Mouse (Mus musculus) right cerebral cortex, postnatal 10 days (tissue): ENCODE results near the gene Mrps35.

Source experiments
- DNase-seq, 2 experiments: peaks; one replicate each; pipeline ENCODE4 v3.0.0; 2021; ENCODE audit warnings: low spot score in 2 of 2

Gene Mrps35

GRCm38 (mm10) chr6:147042291-147043290, at the start of gene Mrps35:
Mrps35 (plus strand) TSS chr6:147042764.
- peak; percentile 94 to 95 for DNase-seq

GRCm38 (mm10) chr6:146994236-146994635, 48.3 kb upstream of the Mrps35 start:
- peak; percentile 68 to 83 for DNase-seq

GRCm38 (mm10) chr6:146995391-146995790, 47.2 kb upstream of the Mrps35 start:
- no peak for DNase-seq

GRCm38 (mm10) chr6:146995878-146996277, 46.7 kb upstream of the Mrps35 start:
- no peak for DNase-seq

- no peak for DNase-seq
These were observed 45.6 kb upstream of the Mrps35 start for GRCm38 (mm10) chr6:146997006-146997405.

- no peak for DNase-seq
These were observed 43.9 kb upstream of the Mrps35 start for GRCm38 (mm10) chr6:146998710-146999109.

- DNase-seq: no peak
These were observed 43.3 kb upstream of the Mrps35 start for GRCm38 (mm10) chr6:146999302-146999701.

GRCm38 (mm10) chr6:146999755-147000154, 42.8 kb upstream of the Mrps35 start:
- no peak for DNase-seq

GRCm38 (mm10) chr6:147008148-147008547, 34.4 kb upstream of the Mrps35 start:
- peak in 1 of 2 experiments; percentile 53 for DNase-seq

- DNase-seq: no peak
These were observed 32.2 kb upstream of the Mrps35 start for GRCm38 (mm10) chr6:147010358-147010757.

GRCm38 (mm10) chr6:147010811-147011520, 31.6 kb upstream of the Mrps35 start:
- DNase-seq: no peak

- no peak for DNase-seq
These were observed 31.0 kb upstream of the Mrps35 start for GRCm38 (mm10) chr6:147011555-147011954.

- DNase-seq: no peak
These were observed 30.6 kb upstream of the Mrps35 start for GRCm38 (mm10) chr6:147011977-147012376.

- DNase-seq: no peak
These were observed 29.0 kb upstream of the Mrps35 start for GRCm38 (mm10) chr6:147013546-147013945.

GRCm38 (mm10) chr6:147017906-147018305, 24.7 kb upstream of the Mrps35 start:
- no peak for DNase-seq

- DNase-seq: no peak
These were observed 24.2 kb upstream of the Mrps35 start for GRCm38 (mm10) chr6:147018364-147018763.

- DNase-seq: no peak
These were observed 21.4 kb upstream of the Mrps35 start for GRCm38 (mm10) chr6:147021181-147021580.

- DNase-seq: peak in 1 of 2 experiments; percentile 36
These were observed 20.0 kb upstream of the Mrps35 start for GRCm38 (mm10) chr6:147022375-147023132.

GRCm38 (mm10) chr6:147023133-147023395, 19.5 kb upstream of the Mrps35 start:
- DNase-seq: no peak

- DNase-seq: no peak
These were observed 19.0 kb upstream of the Mrps35 start for GRCm38 (mm10) chr6:147023568-147023967.

- no peak for DNase-seq
These were observed 17.8 kb upstream of the Mrps35 start for GRCm38 (mm10) chr6:147024761-147025160.

GRCm38 (mm10) chr6:147028396-147028795, 14.2 kb upstream of the Mrps35 start:
- DNase-seq: no peak
